Mouse (Mus musculus) midbrain, postnatal 0 days (tissue): ENCODE data around the gene Myl9. TPM values are rescaled to one million over a fixed set of nuclear protein-coding genes. Genes with fewer than 3 reads are reported as not detected.
"Not testable (repeated sequence)": the region's sequence is repeated elsewhere in the genome, so short reads cannot be mapped to it uniquely, and the experiment has no call there.

Experiments used
- ATAC-seq: fragments of 200-750 bp; cut with Nextera tagmentation; 2 replicates; pipeline ENCODE4 v1.8.0; 2017; ENCODE audit warnings: moderate number of reproducible peaks, mild to moderate bottlenecking, moderate TSS enrichment, moderate library complexity; ENCODE audit not compliant: low FRiP score
- DNase-seq: peaks from one replicate; pipeline ENCODE4 v3.0.0-alpha.2; 2015; ENCODE audit warnings: low spot score
- H3K27ac ChIP-seq: fragments of 300-500 bp; sonication (generic); 2 replicates; pipeline ENCODE4 v1.5.1; 2014; ENCODE audit warnings: low read depth, mild to moderate bottlenecking, low read length, mixed read lengths
- H3K27me3 ChIP-seq: fragments of 300-500 bp; sonication (generic); 2 replicates; pipeline ENCODE4 v1.6.1; 2014; ENCODE audit warnings: low read length, control low read depth, mixed read lengths; ENCODE audit not compliant: insufficient read depth
- H3K36me3 ChIP-seq: fragments of 300-500 bp; sonication (generic); 2 replicates; pipeline ENCODE4 v1.6.1; 2014; ENCODE audit warnings: low read length, control low read depth, mixed read lengths; ENCODE audit not compliant: insufficient read depth
- H3K4me1 ChIP-seq: fragments of 300-500 bp; sonication (generic); 2 replicates; pipeline ENCODE4 v1.6.1; 2014; ENCODE audit warnings: mild to moderate bottlenecking, control low read depth, antibody characterized with exemption, low read length, mixed read lengths; ENCODE audit not compliant: insufficient read depth
- H3K4me2 ChIP-seq: fragments of 300-500 bp; sonication (generic); 2 replicates; pipeline ENCODE4 v1.6.1; 2014; ENCODE audit warnings: low read depth, mild to moderate bottlenecking, low read length, mixed read lengths; ENCODE audit not compliant: poor library complexity, severe bottlenecking
- H3K4me3 ChIP-seq: fragments of 300-500 bp; sonication (generic); 2 replicates; pipeline ENCODE4 v1.5.1; 2014; ENCODE audit warnings: low read depth, mild to moderate bottlenecking, low read length, moderate library complexity
- H3K9ac ChIP-seq: fragments of 300-500 bp; sonication (generic); replicated peaks from 2 replicates; pipeline ENCODE4 v1.6.1; 2014; ENCODE audit warnings: mild to moderate bottlenecking, low read length, moderate library complexity, mixed read lengths; ENCODE audit not compliant: poor library complexity, severe bottlenecking
- H3K9me3 ChIP-seq: fragments of 300-500 bp; sonication (generic); 2 replicates; pipeline ENCODE4 v1.6.1; 2016; ENCODE audit warnings: low read length, control low read depth
- CTCF ChIP-seq: IDR thresholded peaks from 2 replicates; pipeline ENCODE4 v1.5.1; 2016; ENCODE audit warnings: antibody characterized with exemption, mild to moderate bottlenecking
- WGBS: fragments of 180-500 bp; shearing (Covaris S2); extraction: QIAGEN DNeasy Blood & Tissue Kit; methylation state at CpG from one replicate; pipeline ENCODE4 v1.1.7; 2014; 5-methylcytosine and 5-hydroxymethylcytosine counted together
- polyA plus RNA-seq: library from polyadenylated mRNA; unstranded; fragments of >200 nt; fragmentation: Nextera tagmentation; extraction: Ambion mirVana; gene quantifications from 2 replicates; pipeline ENCODE4 v1.2.1, GENCODE M21; 2015
- total RNA-seq: library from RNA; depleted of rRNA; stranded (reverse); fragments of >200 nt; gene quantifications from 2 replicates; pipeline ENCODE4 v1.2.3, GENCODE M21; 2014; rRNA removed

The Myl9 gene
- total and polyA plus RNA-seq, 2 experiments from 2014 or later, result 30.7 to 33.8 TPM

DNA sequence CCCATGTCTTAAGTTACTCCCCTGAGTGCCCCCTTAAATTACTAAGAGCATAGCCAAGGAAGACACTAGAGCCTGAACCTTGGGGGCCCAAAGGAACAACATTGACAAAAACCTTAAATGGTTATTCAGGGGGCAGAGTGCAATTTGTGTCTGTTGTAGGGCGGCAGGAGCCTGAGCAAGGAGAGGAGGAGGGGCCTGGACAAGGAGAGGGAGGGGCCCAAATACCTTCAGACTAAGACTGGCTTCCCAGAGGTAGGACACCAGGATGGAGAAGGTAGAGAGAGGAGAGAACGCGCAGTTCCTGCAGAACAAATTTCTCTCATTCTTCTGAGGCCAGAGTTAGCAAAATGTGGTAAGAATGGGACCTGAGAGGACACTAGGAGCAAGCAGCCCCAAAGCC is 40.2 kb downstream of the Myl9 start:
- Histone ChIP-seq H3K4me1 (no peaks in the 10 kb centered on the region), H3K9ac (no peak overlapping the region), H3K9me3 (no peaks in the 10 kb centered on the region), H3K27ac (no peak overlapping the region), H3K4me2 (no peak overlapping the region), H3K27me3 (no peaks in the 10 kb centered on the region), H3K36me3 (no peaks in the 10 kb centered on the region), H3K4me3 (no peak overlapping the region)
- 73% methylated on average over 3 of the region's 3 CpGs for WGBS
- no peak for ATAC-seq
- TF ChIP-seq CTCF, result no peak
- DNase-seq, result no peak

DNA sequence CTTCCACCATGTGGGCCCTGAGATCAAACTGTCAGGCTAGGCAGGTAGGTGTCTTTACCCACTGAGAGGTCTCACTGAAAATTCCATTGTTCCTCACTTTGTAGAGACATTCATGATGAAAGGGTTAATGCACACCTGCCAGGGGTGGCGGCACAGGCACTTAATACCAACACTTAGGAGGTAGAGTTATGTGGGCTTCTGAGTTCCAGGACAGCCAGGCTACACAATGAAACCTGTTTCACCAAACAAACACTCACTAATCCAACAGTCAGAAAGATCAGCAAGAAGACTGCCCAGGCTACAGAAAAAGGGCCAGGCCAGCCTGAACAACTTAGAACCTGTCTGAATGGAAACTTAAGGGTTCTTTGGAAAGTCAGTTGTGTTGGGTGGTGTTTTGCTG is 40.9 kb downstream of the Myl9 start:
- Histone ChIP-seq H3K4me1 (no peaks in the 10 kb centered on the region), H3K9me3 (no peaks in the 10 kb centered on the region), H3K27ac (no peak overlapping the region), H3K27me3 (no peaks in the 10 kb centered on the region), H3K4me3 (no peak overlapping the region), H3K36me3 (no peaks in the 10 kb centered on the region), H3K9ac (no peak overlapping the region), H3K4me2 (no peak overlapping the region)
- DNase-seq (no peak), ATAC-seq (no peak)
- 74% methylated on average over 1 of the region's 1 CpGs for WGBS
- TF ChIP-seq CTCF, result no peak

DNA sequence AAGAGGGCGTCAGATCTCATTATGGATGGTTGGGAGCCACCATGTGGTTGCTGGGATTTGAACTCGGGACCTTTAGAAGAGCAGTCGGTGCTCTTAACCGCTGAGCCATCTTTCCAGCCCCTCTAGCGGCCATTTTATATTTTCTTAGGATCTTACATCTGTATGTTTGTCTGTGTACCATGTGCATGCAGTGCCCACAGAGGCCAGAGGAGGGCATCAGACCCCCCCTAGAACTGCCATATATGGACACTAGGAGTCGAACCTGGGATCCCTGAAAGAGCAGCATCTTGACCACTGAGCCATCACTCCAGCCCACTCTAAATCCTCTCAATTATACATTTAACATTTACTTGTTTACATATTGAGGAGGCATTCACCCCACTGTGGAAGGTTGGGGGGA is 49.9 kb downstream of the Myl9 start:
- not testable (repeated sequence) for H3K4me1 ChIP-seq, H3K27me3 ChIP-seq, H3K27ac ChIP-seq, H3K9ac ChIP-seq, H3K9me3 ChIP-seq, H3K36me3 ChIP-seq, H3K4me2 ChIP-seq, H3K4me3 ChIP-seq, DNase-seq, ATAC-seq
- 88% methylated on average over 6 of the region's 6 CpGs for WGBS
- peak; percentile 10; the same call in 1 of the 2 replicates for TF ChIP-seq CTCF

Other genes starting within 250 kb of the Myl9 start
- gene Aar2, start 227.8 kb upstream of the Myl9 start, total RNA-seq, result 49.1 and 53.5 TPM in 2 replicates
- gene Aar2, start 227.8 kb upstream of the Myl9 start, polyA plus RNA-seq, result 42.0 and 44.5 TPM in 2 replicates
- 188 and 246 TPM in 2 replicates for gene Dlgap4, start 161.7 kb upstream of the Myl9 start, total RNA-seq
- gene Dlgap4, start 161.7 kb upstream of the Myl9 start, polyA plus RNA-seq, result 224 and 240 TPM in 2 replicates
- 8.6 and 10.8 TPM in 2 replicates for gene Tgif2, start 64.6 kb downstream of the Myl9 start, total RNA-seq
- gene Tgif2, start 64.6 kb downstream of the Myl9 start, polyA plus RNA-seq, result 6.9 and 8.2 TPM in 2 replicates
- gene 4930518I15Rik, start 82.5 kb downstream of the Myl9 start, total RNA-seq, result 0.94 and 0.99 TPM in 2 replicates
- 2.8 and 2.9 TPM in 2 replicates for gene 4930518I15Rik, start 82.5 kb downstream of the Myl9 start, polyA plus RNA-seq
- 115 and 137 TPM in 2 replicates for gene Rab5if, start 87.7 kb downstream of the Myl9 start, total RNA-seq
- gene Rab5if, start 87.7 kb downstream of the Myl9 start, polyA plus RNA-seq, result 149 and 155 TPM in 2 replicates
- not detected in 2 replicates for gene Sla2, start 111.8 kb downstream of the Myl9 start, total RNA-seq
- 0.07 TPM in 1 of 2 replicates, not detected in the other for gene Sla2, start 111.8 kb downstream of the Myl9 start, polyA plus RNA-seq
- 141 and 178 TPM in 2 replicates for gene Ndrg3, start 216.6 kb downstream of the Myl9 start, total RNA-seq
- 160 and 169 TPM in 2 replicates for gene Ndrg3, start 216.6 kb downstream of the Myl9 start, polyA plus RNA-seq
- gene Dsn1, start 231.7 kb downstream of the Myl9 start, total RNA-seq, result 5.3 and 8.8 TPM in 2 replicates
- 7.2 and 7.8 TPM in 2 replicates for gene Dsn1, start 231.7 kb downstream of the Myl9 start, polyA plus RNA-seq